Mouse (Mus musculus) splenic B cell, adult 2 months (primary cell): ENCODE results near the gene Gprin2.

Experiments
- DNase-seq: peaks from one replicate; pipeline ENCODE4 v3.0.0-alpha.2; 2011; ENCODE audit warnings: low read depth, low spot score
- H3K27me3 ChIP-seq: 2 replicates; pipeline ENCODE4 v1.6.1; 2012; ENCODE audit warnings: mild to moderate bottlenecking, low read length, moderate library complexity, mixed read lengths; ENCODE audit not compliant: control insufficient read depth, poor library complexity, insufficient read depth, severe bottlenecking
- H3K36me3 ChIP-seq: 2 replicates; pipeline ENCODE4 v1.6.1; 2012; ENCODE audit warnings: mild to moderate bottlenecking, low read length, moderate library complexity, mixed read lengths; ENCODE audit not compliant: control insufficient read depth, poor library complexity, insufficient read depth, severe bottlenecking

Gene Gprin2

GRCm38 (mm10) chr14:34171107-34171506 lies 30.3 kb downstream of the Gprin2 start:
- DNase-seq = no peak
- H3K36me3 ChIP-seq = no peaks in the 10 kb centered on the region
- no peaks in the 10 kb centered on the region for H3K27me3 ChIP-seq

- no peak for DNase-seq
- H3K27me3 ChIP-seq = no peaks in the 10 kb centered on the region
- H3K36me3 ChIP-seq = no peaks in the 10 kb centered on the region
These were observed 45.7 kb downstream of the Gprin2 start for GRCm38 (mm10) chr14:34155752-34156151.

GRCm38 (mm10) chr14:34154601-34155337 lies 46.7 kb downstream of the Gprin2 start:
- Histone ChIP-seq H3K27me3 (no peaks in the 10 kb centered on the region), H3K36me3 (no peaks in the 10 kb centered on the region)
- DNase-seq = peak; percentile 36

GRCm38 (mm10) chr14:34152342-34152741 lies 49.1 kb downstream of the Gprin2 start, which contains the start of gene Npy4r:
TSS of gene Npy4r (minus strand) at chr14:34152489.
- no peak for DNase-seq
- H3K36me3 ChIP-seq = no peaks in the 10 kb centered on the region

GRCm38 (mm10) chr14:34142915-34143314 lies 58.5 kb downstream of the Gprin2 start:
- no peaks in the 10 kb centered on the region for H3K36me3 ChIP-seq
- H3K27me3 ChIP-seq = no peaks in the 10 kb centered on the region
- no peak for DNase-seq

More at GRCm38 (mm10) chr14:34152342-34152741, 49.1 kb downstream of the Gprin2 start, which contains the start of gene Npy4r:
- H3K27me3 ChIP-seq = no peaks in the 10 kb centered on the region

GRCm38 (mm10) chr14:34142316-34142715 lies 59.1 kb downstream of the Gprin2 start:
- Histone ChIP-seq H3K27me3 (no peaks in the 10 kb centered on the region), H3K36me3 (no peaks in the 10 kb centered on the region)
- no peak for DNase-seq

GRCm38 (mm10) chr14:34139671-34140664 lies 61.5 kb downstream of the Gprin2 start:
- no peak for DNase-seq
- no peaks in the 10 kb centered on the region for H3K27me3 ChIP-seq
- H3K36me3 ChIP-seq = no peaks in the 10 kb centered on the region
